Mouse (Mus musculus) heart, postnatal 14 days (tissue): ENCODE measurements at regions not wholly inside any gene's neighbourhood (a gene's known extent, or its start where the extent isn't known, plus 50 kb on each side); places are given as distances from the start of the nearest gene placed in this dataset.

Experiments used
- DNase-seq, 2 experiments: peaks; one replicate each; pipeline ENCODE4 v3.0.0; 2021 to 2022
- intact Hi-C: fragments of 180-260 bp; cut with DNase I; formaldehyde crosslinking; loops from one replicate; pipeline ENCODE4 v1.15.1; 2025

GRCm38 (mm10) chr13:48316747-48317146 lies 55.7 kb downstream of the Id4 start:
- intact Hi-C loops = no loop called here
- no peak for DNase-seq

GRCm38 (mm10) chr13:48317457-48317856 lies 56.4 kb downstream of the Id4 start:
- peak in 1 of 2 experiments; percentile 16 for DNase-seq
- intact Hi-C loops = no loop called here

- DNase-seq = no peak
- intact Hi-C loops = no loop called here
These were observed 58.0 kb downstream of the Id4 start for GRCm38 (mm10) chr13:48319001-48319400.

GRCm38 (mm10) chr13:48324290-48324718 lies 63.3 kb downstream of the Id4 start:
- DNase-seq = peak; percentile 18 to 28
- intact Hi-C loops = no loop called here

GRCm38 (mm10) chr13:48330619-48331018 lies 69.6 kb downstream of the Id4 start:
- intact Hi-C loops = no loop called here
- DNase-seq = no peak

- DNase-seq = no peak
- intact Hi-C loops = no loop called here
These were observed 75.1 kb downstream of the Id4 start for GRCm38 (mm10) chr13:48336135-48336534.

GRCm38 (mm10) chr13:48336602-48337001 lies 75.6 kb downstream of the Id4 start:
- intact Hi-C loops = no loop called here
- DNase-seq = no peak

- no peak for DNase-seq
- intact Hi-C loops = no loop called here
These were observed 77.5 kb downstream of the Id4 start for GRCm38 (mm10) chr13:48338561-48338960.

GRCm38 (mm10) chr13:48350124-48350523 lies 89.1 kb downstream of the Id4 start:
- DNase-seq = no peak
- intact Hi-C loops = no loop called here

- intact Hi-C loops = no loop called here
- DNase-seq = no peak
These were observed 89.9 kb downstream of the Id4 start for GRCm38 (mm10) chr13:48350955-48351354.

- no peak for DNase-seq
- intact Hi-C loops = no loop called here
These were observed 96.1 kb downstream of the Id4 start for GRCm38 (mm10) chr13:48357118-48357517.

DNA sequence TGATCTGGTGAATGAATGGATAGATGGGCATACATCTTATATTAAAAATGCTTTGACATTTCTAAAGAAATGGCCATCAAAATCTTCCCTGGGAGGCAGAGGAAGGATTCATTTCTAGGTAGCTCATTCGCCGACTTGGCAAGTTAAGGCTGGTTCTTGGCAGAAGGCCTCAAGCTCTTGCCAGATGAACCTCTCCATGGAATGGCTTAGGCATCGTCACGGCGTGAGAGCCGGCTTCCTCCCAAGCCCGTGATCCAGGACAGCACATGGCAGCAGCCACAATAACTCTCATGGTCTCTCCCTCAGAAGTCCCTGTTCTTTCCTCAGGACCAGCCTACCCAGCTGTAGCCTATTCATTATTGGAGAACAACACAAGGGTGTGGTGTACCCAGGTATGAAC lies 96.6 kb downstream of the Id4 start:
- intact Hi-C loops = no loop called here
- peak in 1 of 2 experiments; percentile 5 for DNase-seq

GRCm38 (mm10) chr13:48371060-48371459 lies 110.0 kb downstream of the Id4 start:
- no peak for DNase-seq
- intact Hi-C loops = no loop called here

DNA sequence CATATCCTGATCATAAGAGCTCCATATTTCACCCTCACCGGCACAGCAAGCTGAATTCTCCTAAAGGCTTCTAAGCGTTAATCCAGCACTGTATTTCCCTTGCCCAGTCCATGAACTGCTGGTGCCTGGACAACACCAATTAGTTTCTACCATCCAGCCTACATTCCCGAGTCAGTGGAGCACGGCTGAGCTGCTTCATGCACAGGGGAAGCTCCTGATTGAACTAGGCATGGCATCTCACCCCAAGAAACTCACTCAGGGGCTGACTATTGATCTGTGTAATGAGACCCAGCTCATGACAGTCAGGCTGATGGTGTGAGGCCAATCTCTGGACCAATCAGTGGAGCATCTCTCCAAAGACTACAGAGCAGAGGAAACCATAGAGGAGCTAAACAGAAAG lies 115.4 kb downstream of the Id4 start:
- DNase-seq = no peak
- intact Hi-C loops = no loop called here

GRCm38 (mm10) chr13:48383580-48384445 lies 122.8 kb downstream of the Id4 start:
- intact Hi-C loops = no loop called here
- no peak for DNase-seq

DNA sequence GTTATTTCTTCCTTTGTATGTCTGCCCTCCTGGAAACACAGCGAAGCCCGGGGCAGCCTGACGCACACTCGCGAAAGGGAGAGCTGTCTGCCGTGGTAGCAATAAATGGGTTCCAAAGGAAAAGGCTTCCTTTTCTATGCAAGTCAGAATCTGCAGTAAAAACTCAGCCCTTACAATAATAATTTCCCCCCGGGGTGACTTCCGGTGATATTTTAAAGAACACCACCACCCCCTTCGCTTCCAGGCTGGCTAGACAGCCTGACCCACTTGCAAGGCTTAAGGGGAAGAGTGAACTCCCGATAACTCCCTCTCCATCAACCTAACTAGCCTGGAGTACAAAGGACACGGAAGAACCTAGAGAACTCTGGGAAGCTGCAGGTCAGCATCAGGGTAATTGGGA lies 123.9 kb downstream of the Id4 start:
- intact Hi-C loops = no loop called here
- no peak for DNase-seq

DNA sequence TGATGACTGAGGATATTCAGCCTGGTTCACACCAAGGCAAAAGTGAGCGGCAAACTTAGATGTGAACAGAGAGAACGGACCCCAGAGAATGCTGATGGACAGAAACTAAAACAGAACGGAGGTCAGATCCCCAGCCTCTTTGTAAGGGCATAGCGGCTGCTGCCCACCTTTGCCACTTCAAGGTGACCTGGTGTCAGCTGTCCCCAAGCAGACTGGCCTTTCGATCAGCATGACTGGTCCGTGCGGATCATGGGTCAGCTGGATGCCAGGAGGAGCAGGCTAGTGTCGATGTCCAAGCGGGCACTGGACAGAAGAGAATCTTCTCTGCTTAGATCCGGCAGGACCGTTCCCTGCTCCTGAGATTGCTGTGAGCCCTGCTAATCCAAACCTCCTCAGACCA lies 122.1 kb downstream of the Zfp169 start:
- intact Hi-C loops = no loop called here
- DNase-seq = no peak

GRCm38 (mm10) chr13:48397761-48398160 lies 115.5 kb downstream of the Zfp169 start:
- intact Hi-C loops = no loop called here
- no peak for DNase-seq

GRCm38 (mm10) chr13:48398617-48399016 lies 114.6 kb downstream of the Zfp169 start:
- no peak for DNase-seq
- intact Hi-C loops = no loop called here

DNA sequence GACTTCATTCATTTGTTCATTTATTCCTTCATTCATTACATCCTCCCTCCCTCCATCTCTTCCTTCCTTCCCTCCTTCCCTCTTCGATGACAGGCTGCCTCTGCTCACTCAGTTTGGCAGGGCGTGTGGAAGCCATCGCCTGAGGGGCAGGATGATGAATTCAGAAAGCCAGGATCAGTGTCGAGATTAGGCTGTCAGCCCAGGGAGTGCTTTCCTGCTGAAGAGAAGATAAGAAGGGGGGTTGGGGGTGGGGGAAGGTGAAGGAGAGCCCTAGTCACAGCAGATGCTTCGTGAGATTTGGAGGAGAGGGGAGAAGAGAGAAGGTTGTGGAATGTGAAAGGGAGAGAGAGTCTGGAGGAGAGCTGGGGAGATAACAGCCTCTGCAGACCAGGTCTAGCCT lies 110.9 kb downstream of the Zfp169 start:
- DNase-seq = no peak
- intact Hi-C loops = no loop called here

- intact Hi-C loops = no loop called here
- no peak for DNase-seq
These were observed 90.6 kb downstream of the Zfp169 start for GRCm38 (mm10) chr13:48422438-48423329.

- intact Hi-C loops = no loop called here
- DNase-seq = no peak
These were observed 86.4 kb downstream of the Zfp169 start for GRCm38 (mm10) chr13:48426816-48427215.
